Mouse (Mus musculus): ENCODE measurements around the gene Parva. TPM values are rescaled to one million over a fixed set of nuclear protein-coding genes. Genes with fewer than 3 reads are reported as not detected.

Parva gene
- 93.4 and 95.4 TPM in 2 replicates for polyA plus RNA-seq (2014; fragmentation: Nextera tagmentation; extraction: Ambion mirVana)

GRCm38 (mm10) chr7:112427357-112428157 lies at the start of gene Parva:
Gene Parva (plus strand): TSS chr7:112427505.
- H3K9me3 ChIP-seq (ENCODE audit: control insufficient read depth, low read length) = no peaks in the 10 kb centered on the region
- peak within 1 kb of the TSS; percentile 97 for H3K27ac ChIP-seq (replicated peaks; ENCODE audit: low read depth, low read length)
- DNase-seq (ENCODE audit: low spot score) (peak; percentile 92), ATAC-seq (ENCODE audit: low read depth) (peak; percentile 88)
- no peaks in the 10 kb centered on the region for H3K36me3 ChIP-seq (ENCODE audit: control insufficient read depth, insufficient read depth, low read length)
- peak within 1 kb of the TSS; percentile 87 for H3K9ac ChIP-seq (ENCODE audit: low read depth, low read length)
- H3K4me1 ChIP-seq (ENCODE audit: control insufficient read depth, insufficient read depth, low read length) = peaks cover 14% of the 10 kb centered on the region; the same call in 1 of the 2 replicates
- under 1% methylated on average over 38 of the region's 49 CpGs for WGBS
- peak within 1 kb of the TSS; percentile 68 for H3K4me2 ChIP-seq (ENCODE audit: low read depth, low read length)
- no peaks in the 10 kb centered on the region for H3K27me3 ChIP-seq (replicated peaks; ENCODE audit: control insufficient read depth, insufficient read depth, low read length)
- H3K4me3 ChIP-seq (ENCODE audit: low read depth, low read length) = peak within 1 kb of the TSS; percentile 64

DNA sequence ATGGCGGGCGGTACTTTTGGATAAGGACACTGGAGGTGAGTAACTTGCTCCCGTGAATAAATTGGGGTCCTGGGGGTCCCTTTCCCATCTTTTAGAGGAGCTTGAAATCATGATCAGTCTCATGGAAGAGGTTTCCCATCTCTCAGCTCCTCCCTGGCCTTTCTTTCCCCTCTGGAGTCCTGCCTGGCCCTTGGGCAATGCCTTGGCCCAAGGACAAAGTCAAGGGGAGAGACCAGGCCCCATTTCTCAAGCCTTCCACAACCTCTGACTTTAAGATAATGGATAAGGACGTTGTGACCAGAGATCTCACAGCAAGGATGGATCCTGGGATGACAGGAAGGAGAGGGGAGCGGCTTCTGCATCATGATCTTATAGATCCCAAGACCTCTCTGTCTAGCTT lies 49.2 kb upstream of the Parva start:
- Histone ChIP-seq H3K36me3 (ENCODE audit: control insufficient read depth, insufficient read depth, low read length) (no peaks in the 10 kb centered on the region), H3K4me3 (ENCODE audit: low read depth, low read length) (no peak overlapping the region), H3K27me3 (replicated peaks; ENCODE audit: control insufficient read depth, insufficient read depth, low read length) (no peaks in the 10 kb centered on the region), H3K9me3 (ENCODE audit: control insufficient read depth, low read length) (no peaks in the 10 kb centered on the region), H3K4me1 (ENCODE audit: control insufficient read depth, insufficient read depth, low read length) (0 out of 2 replicates have a peak, but pooled peaks cover 4% of the 10 kb centered on the region), H3K27ac (replicated peaks; ENCODE audit: low read depth, low read length) (no peak overlapping the region), H3K9ac (ENCODE audit: low read depth, low read length) (no peak overlapping the region), H3K4me2 (ENCODE audit: low read depth, low read length) (no peak overlapping the region)
- 83% methylated on average over 5 of the region's 5 CpGs for WGBS
- DNase-seq (ENCODE audit: low spot score) (no peak), ATAC-seq (ENCODE audit: low read depth) (no peak)

DNA sequence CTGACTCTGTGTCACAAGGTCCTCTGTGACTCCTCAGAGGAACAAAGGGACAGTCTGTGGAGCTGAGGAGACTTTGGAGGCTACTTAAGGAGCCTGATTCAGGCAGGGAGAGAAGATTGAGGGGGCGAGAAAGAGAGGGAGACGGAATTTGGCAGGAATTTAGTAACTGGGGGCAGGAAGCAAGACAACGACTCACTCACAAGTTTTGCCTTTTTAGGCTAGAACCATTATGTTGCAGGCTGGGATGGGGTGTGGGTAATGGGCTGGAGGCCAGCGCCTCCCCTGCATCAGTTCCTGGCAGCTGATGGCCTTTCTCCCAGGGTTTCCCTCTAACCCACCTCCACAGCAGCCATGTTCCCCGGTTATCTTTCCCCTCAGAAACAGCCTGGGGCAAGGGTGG lies 48.8 kb upstream of the Parva start:
- Histone ChIP-seq H3K27ac (replicated peaks; ENCODE audit: low read depth, low read length) (no peak overlapping the region), H3K27me3 (replicated peaks; ENCODE audit: control insufficient read depth, insufficient read depth, low read length) (no peaks in the 10 kb centered on the region), H3K4me1 (ENCODE audit: control insufficient read depth, insufficient read depth, low read length) (0 out of 2 replicates have a peak, but pooled peaks cover 4% of the 10 kb centered on the region), H3K9ac (ENCODE audit: low read depth, low read length) (no peak overlapping the region), H3K36me3 (ENCODE audit: control insufficient read depth, insufficient read depth, low read length) (no peaks in the 10 kb centered on the region), H3K4me2 (ENCODE audit: low read depth, low read length) (no peak overlapping the region), H3K9me3 (ENCODE audit: control insufficient read depth, low read length) (no peaks in the 10 kb centered on the region), H3K4me3 (ENCODE audit: low read depth, low read length) (no peak overlapping the region)
- DNase-seq (ENCODE audit: low spot score) (no peak), ATAC-seq (ENCODE audit: low read depth) (no peak)
- WGBS = 57% methylated on average over 5 of the region's 5 CpGs

DNA sequence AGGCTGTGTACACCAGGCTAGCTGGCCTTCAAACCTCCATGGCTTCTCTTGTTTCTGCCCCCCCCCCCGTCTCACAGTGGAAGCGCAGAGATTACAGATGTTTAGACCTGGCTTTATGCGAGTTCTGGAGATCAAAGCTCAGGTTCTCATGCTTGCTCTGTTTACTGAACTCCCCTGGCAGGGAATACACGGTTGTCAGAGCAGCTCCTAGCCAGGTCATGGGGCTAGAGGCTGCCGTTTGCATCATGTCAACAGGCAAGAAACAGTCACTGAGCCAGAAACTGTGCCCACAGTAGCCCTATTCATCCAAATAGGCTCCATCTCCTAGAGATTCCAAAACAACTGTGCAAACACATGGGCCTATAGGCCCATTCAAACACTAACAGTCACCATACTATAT lies 40.8 kb upstream of the Parva start:
- no peak for DNase-seq (ENCODE audit: low spot score)

DNA sequence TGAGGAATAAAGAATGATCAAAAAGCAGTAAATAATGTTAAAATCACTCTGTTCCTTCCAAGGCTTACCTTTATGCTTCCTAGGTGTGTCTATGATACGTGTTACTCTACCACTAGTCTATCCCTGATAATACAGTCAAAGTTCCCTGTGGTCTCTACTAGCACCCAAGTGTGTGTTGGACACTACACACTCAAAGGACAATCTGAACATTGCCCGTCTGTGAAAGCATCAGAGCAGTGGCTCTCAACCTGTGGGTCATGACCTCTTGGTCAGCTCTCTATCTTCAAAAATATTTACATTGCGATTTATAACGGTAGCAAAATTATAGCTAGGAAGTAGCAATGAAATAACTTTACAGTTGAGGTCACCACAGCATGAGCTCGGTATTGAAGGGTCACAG lies 39.4 kb upstream of the Parva start:
- WGBS = 77% methylated on average over 5 of the region's 5 CpGs
- ATAC-seq (ENCODE audit: low read depth) = no peak

More for the DNA sequence above, 40.8 kb upstream of the Parva start:
- WGBS = 41% methylated on average over 5 of the region's 5 CpGs
- peaks cover 27% of the 10 kb centered on the region for H3K4me1 ChIP-seq (ENCODE audit: control insufficient read depth, insufficient read depth, low read length)
- no peaks in the 10 kb centered on the region for H3K9me3 ChIP-seq (ENCODE audit: control insufficient read depth, low read length)
- H3K36me3 ChIP-seq (ENCODE audit: control insufficient read depth, insufficient read depth, low read length) = no peaks in the 10 kb centered on the region
- H3K9ac ChIP-seq (ENCODE audit: low read depth, low read length) = no peak overlapping the region
- no peak for ATAC-seq (ENCODE audit: low read depth)
- H3K27me3 ChIP-seq (replicated peaks; ENCODE audit: control insufficient read depth, insufficient read depth, low read length) = no peaks in the 10 kb centered on the region
- H3K27ac ChIP-seq (replicated peaks; ENCODE audit: low read depth, low read length) = no peak overlapping the region
- H3K4me3 ChIP-seq (ENCODE audit: low read depth, low read length) = no peak overlapping the region
- no peak overlapping the region for H3K4me2 ChIP-seq (ENCODE audit: low read depth, low read length)

GRCm38 (mm10) chr7:112388363-112388875 lies 38.9 kb upstream of the Parva start:
- H3K9me3 ChIP-seq (ENCODE audit: control insufficient read depth, low read length) = no peaks in the 10 kb centered on the region
- H3K36me3 ChIP-seq (ENCODE audit: control insufficient read depth, insufficient read depth, low read length) = no peaks in the 10 kb centered on the region
- no peak overlapping the region for H3K4me3 ChIP-seq (ENCODE audit: low read depth, low read length)
- no peak overlapping the region for H3K9ac ChIP-seq (ENCODE audit: low read depth, low read length)
- no peaks in the 10 kb centered on the region for H3K27me3 ChIP-seq (replicated peaks; ENCODE audit: control insufficient read depth, insufficient read depth, low read length)
- ATAC-seq (ENCODE audit: low read depth) = no peak
- no peak overlapping the region for H3K4me2 ChIP-seq (ENCODE audit: low read depth, low read length)
- H3K4me1 ChIP-seq (ENCODE audit: control insufficient read depth, insufficient read depth, low read length) = peaks cover 39% of the 10 kb centered on the region
- no peak for DNase-seq (ENCODE audit: low spot score)
- WGBS = 81% methylated on average over 5 of the region's 5 CpGs
- H3K27ac ChIP-seq (replicated peaks; ENCODE audit: low read depth, low read length) = no peak overlapping the region

More for the DNA sequence above, 39.4 kb upstream of the Parva start:
- Histone ChIP-seq H3K4me2 (ENCODE audit: low read depth, low read length) (no peak overlapping the region), H3K36me3 (ENCODE audit: control insufficient read depth, insufficient read depth, low read length) (no peaks in the 10 kb centered on the region), H3K27ac (replicated peaks; ENCODE audit: low read depth, low read length) (no peak overlapping the region), H3K9me3 (ENCODE audit: control insufficient read depth, low read length) (no peaks in the 10 kb centered on the region), H3K9ac (ENCODE audit: low read depth, low read length) (no peak overlapping the region), H3K27me3 (replicated peaks; ENCODE audit: control insufficient read depth, insufficient read depth, low read length) (no peaks in the 10 kb centered on the region), H3K4me3 (ENCODE audit: low read depth, low read length) (no peak overlapping the region), H3K4me1 (ENCODE audit: control insufficient read depth, insufficient read depth, low read length) (peaks cover 39% of the 10 kb centered on the region)
- no peak for DNase-seq (ENCODE audit: low spot score)

DNA sequence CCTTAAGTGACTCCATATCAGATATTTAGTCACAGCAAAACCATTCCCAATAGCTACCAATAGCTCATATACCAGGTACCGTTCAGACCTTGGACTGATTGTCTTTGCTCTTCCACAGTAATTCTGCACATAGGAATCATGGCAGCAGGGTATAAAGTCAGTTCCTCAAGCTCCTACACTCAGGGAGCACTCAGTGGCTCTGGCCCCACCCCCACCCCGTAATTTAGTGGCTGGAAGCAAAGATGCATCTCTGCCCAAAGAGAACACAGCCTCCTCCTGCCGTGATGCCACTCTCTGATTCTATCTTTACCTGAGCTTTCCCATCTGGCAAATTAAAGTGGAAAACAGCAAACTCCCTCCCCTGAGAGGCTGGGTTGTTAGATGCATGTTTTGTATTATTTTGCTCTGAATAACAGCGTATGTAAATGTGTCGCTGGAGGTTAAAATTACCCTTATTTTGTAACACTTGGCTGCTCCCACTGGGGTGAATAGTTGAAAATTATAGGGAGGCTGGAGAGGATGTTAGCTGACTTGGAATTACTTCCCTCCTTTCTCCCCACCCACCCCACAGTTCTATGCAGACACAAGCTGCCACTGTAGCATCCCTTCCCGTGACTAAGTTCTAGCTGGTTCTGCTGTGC lies 37.6 kb upstream of the Parva start:
- peak; percentile 76 for DNase-seq (ENCODE audit: low spot score)
- 24% methylated on average over 6 of the region's 6 CpGs for WGBS
- peak; percentile 38 for ATAC-seq (ENCODE audit: low read depth)

DNA sequence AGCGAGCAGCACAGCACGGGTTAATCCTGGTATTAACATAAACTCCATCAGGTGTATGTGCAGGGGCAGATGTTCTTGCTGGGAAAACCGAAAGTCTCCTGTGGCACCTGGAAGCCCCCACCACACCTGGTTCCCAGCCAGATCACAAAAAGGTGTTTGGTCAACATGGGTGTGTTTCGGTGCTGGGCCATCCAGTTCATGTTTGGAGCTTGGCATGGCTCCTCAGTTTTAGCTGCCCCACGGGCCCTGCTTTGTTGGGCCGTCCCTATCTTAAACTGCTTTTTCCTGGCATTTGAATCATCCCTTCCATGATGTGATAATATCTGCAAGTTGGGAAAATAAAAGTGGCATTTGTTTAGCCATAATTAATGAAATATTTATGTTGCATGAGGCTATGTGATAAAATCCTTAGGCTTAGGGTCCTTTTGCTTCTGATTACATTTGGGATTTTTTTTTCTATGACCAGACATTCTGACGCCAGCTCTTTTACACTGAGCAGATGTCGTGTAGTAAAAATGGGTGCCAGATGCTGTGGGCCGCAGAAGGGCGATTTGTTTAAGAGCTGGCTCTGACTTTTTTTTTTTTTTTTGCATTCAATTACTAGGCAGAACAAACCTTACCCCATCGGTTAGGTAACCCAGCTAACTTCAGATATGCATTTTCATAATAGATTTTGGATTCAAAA lies 36.9 kb upstream of the Parva start:
- ATAC-seq (ENCODE audit: low read depth) (peak; percentile 58), DNase-seq (ENCODE audit: low spot score) (peak; percentile 89)
- Histone ChIP-seq H3K4me3 (ENCODE audit: low read depth, low read length) (no peak overlapping the region), H3K27me3 (replicated peaks; ENCODE audit: control insufficient read depth, insufficient read depth, low read length) (no peaks in the 10 kb centered on the region), H3K4me1 (ENCODE audit: control insufficient read depth, insufficient read depth, low read length) (peaks cover 39% of the 10 kb centered on the region), H3K9me3 (ENCODE audit: control insufficient read depth, low read length) (no peaks in the 10 kb centered on the region), H3K9ac (ENCODE audit: low read depth, low read length) (0 out of 2 replicates have a peak overlapping the region, but pooled peaks have one; percentile 5), H3K27ac (replicated peaks; ENCODE audit: low read depth, low read length) (peak overlapping the region; percentile 86), H3K36me3 (ENCODE audit: control insufficient read depth, insufficient read depth, low read length) (no peaks in the 10 kb centered on the region), H3K4me2 (ENCODE audit: low read depth, low read length) (peak overlapping the region; percentile 41)
- 12% methylated on average over 11 of the region's 11 CpGs for WGBS

More for the DNA sequence above, 37.6 kb upstream of the Parva start:
- Histone ChIP-seq H3K9ac (ENCODE audit: low read depth, low read length) (0 out of 2 replicates have a peak overlapping the region, but pooled peaks have one; percentile 5), H3K4me2 (ENCODE audit: low read depth, low read length) (peak overlapping the region; percentile 41), H3K9me3 (ENCODE audit: control insufficient read depth, low read length) (no peaks in the 10 kb centered on the region), H3K4me1 (ENCODE audit: control insufficient read depth, insufficient read depth, low read length) (peaks cover 39% of the 10 kb centered on the region), H3K27me3 (replicated peaks; ENCODE audit: control insufficient read depth, insufficient read depth, low read length) (no peaks in the 10 kb centered on the region), H3K36me3 (ENCODE audit: control insufficient read depth, insufficient read depth, low read length) (no peaks in the 10 kb centered on the region), H3K4me3 (ENCODE audit: low read depth, low read length) (no peak overlapping the region), H3K27ac (replicated peaks; ENCODE audit: low read depth, low read length) (peak overlapping the region; percentile 86)
